Mouse (Mus musculus) MEL (cell line): ENCODE results near the gene Ppp2r5e. TPM values are rescaled to one million over a fixed set of nuclear protein-coding genes. Genes with fewer than 3 reads are reported as not detected.
A peak's percentile ranks its signal among the peaks of the same experiment; 100 is the strongest.

Experiments
- DNase-seq: peaks from one replicate; pipeline ENCODE4 v3.0.0; 2011; ENCODE audit warnings: low read depth, low spot score
- H3K27ac ChIP-seq: 2 replicates; pipeline ENCODE4 v1.5.1; 2012; ENCODE audit warnings: low read depth, mild to moderate bottlenecking, control low read depth, low read length, moderate library complexity; ENCODE audit not compliant: control insufficient read depth
- H3K27me3 ChIP-seq, 2 experiments: fragments of 150-350 bp in 1 of 2; sonication (generic) in 1 of 2; 2 replicates each; pipeline ENCODE4 v1.6.1; 2012; ENCODE audit warnings: low read length in 2 of 2, mild to moderate bottlenecking in 2 of 2, improper control_type of control experiment in 1 of 2, moderate library complexity in 1 of 2; ENCODE audit not compliant: insufficient read depth in 2 of 2, control insufficient read depth in 1 of 2
- H3K36me3 ChIP-seq, 2 experiments: 2 replicates each; pipeline ENCODE4 v1.6.1; 2012 to 2014; ENCODE audit warnings: low read length in 2 of 2, improper control_type of control experiment in 1 of 2, inconsistent platforms in 1 of 2, mild to moderate bottlenecking in 1 of 2; ENCODE audit not compliant: insufficient read depth in 2 of 2, control insufficient read depth in 1 of 2
- H3K4me1 ChIP-seq, 2 experiments: fragments of 150-350 bp in 1 of 2; sonication (generic) in 1 of 2; 2 replicates each; pipeline ENCODE4 v1.6.1; 2012; ENCODE audit warnings: low read length in 2 of 2, improper control_type of control experiment in 1 of 2, mild to moderate bottlenecking in 1 of 2; ENCODE audit not compliant: insufficient read depth in 2 of 2, control insufficient read depth in 1 of 2
- H3K4me3 ChIP-seq, 2 experiments: fragments of 150-350 bp in 1 of 2; sonication (generic) in 1 of 2; 2 replicates each; pipeline ENCODE4 v1.5.1; 2012; ENCODE audit warnings: low read depth in 2 of 2, low read length in 2 of 2, mild to moderate bottlenecking in 2 of 2, moderate library complexity in 2 of 2, control low read depth in 1 of 2, improper control_type of control experiment in 1 of 2; ENCODE audit not compliant: control insufficient read depth in 1 of 2, insufficient read depth in 1 of 2
- H3K79me2 ChIP-seq: 2 replicates; pipeline ENCODE4 v1.6.1; 2012; ENCODE audit warnings: mild to moderate bottlenecking, low read length, moderate library complexity; ENCODE audit not compliant: control insufficient read depth, poor library complexity, insufficient read depth
- H3K9ac ChIP-seq: 2 replicates; pipeline ENCODE4 v1.6.1; 2012; ENCODE audit warnings: low read depth, mild to moderate bottlenecking, control low read depth, low read length, moderate library complexity; ENCODE audit not compliant: control insufficient read depth, poor library complexity, severe bottlenecking
- H3K9me3 ChIP-seq: fragments of 150-350 bp; sonication (generic); replicated peaks from 2 replicates; pipeline ENCODE4 v1.6.1; 2012; ENCODE audit warnings: mild to moderate bottlenecking, low read length, improper control_type of control experiment, moderate library complexity; ENCODE audit not compliant: insufficient read depth
- BHLHE40 ChIP-seq: IDR thresholded peaks from 2 replicates; pipeline ENCODE4 v1.6.1; 2012; ENCODE audit warnings: low read depth, mild to moderate bottlenecking, inconsistent platforms, low read length, improper control_type of control experiment, borderline replicate concordance
- CHD1 ChIP-seq: IDR thresholded peaks from 2 replicates; pipeline ENCODE4 v1.6.1; 2012; ENCODE audit warnings: low read depth, mild to moderate bottlenecking, inconsistent platforms, low read length, improper control_type of control experiment
- CTCF ChIP-seq, 3 experiments: IDR thresholded peaks in 2 of 3; conservative IDR thresholded peaks in 1 of 3; 2 replicates each; pipeline ENCODE4 v1.5.1; 2011 to 2012; ENCODE audit warnings: low read length in 3 of 3, low read depth in 2 of 3, mild to moderate bottlenecking in 2 of 3, improper control_type of control experiment in 1 of 3, inconsistent platforms in 1 of 3, mixed read lengths in 1 of 3, moderate library complexity in 1 of 3; ENCODE audit not compliant: control insufficient read depth in 1 of 3, insufficient read depth in 1 of 3, poor library complexity in 1 of 3, severe bottlenecking in 1 of 3
- ELF1 ChIP-seq: IDR thresholded peaks from 2 replicates; pipeline ENCODE4 v1.6.1; 2014; ENCODE audit warnings: low read depth, mild to moderate bottlenecking, inconsistent platforms, low read length, improper control_type of control experiment, moderate library complexity
- EP300 ChIP-seq, 2 experiments: IDR thresholded peaks; 2 replicates each; pipeline ENCODE4 v1.6.1; 2011; ENCODE audit warnings: improper control_type of control experiment in 2 of 2, low read length in 2 of 2, low read depth in 1 of 2, mild to moderate bottlenecking in 1 of 2
- GABPA ChIP-seq: IDR thresholded peaks from 2 replicates; pipeline ENCODE4 v1.6.1; 2012; ENCODE audit warnings: low read depth, mild to moderate bottlenecking, inconsistent platforms, low read length, improper control_type of control experiment, moderate library complexity
- GATA1 ChIP-seq: IDR thresholded peaks from 2 replicates; pipeline ENCODE4 v1.6.1; 2011; ENCODE audit warnings: low read depth, low read length, improper control_type of control experiment
- KAT2A ChIP-seq: conservative IDR thresholded peaks from 2 replicates; pipeline ENCODE4 v1.6.1; 2012; ENCODE audit warnings: low read depth, low read length, improper control_type of control experiment, inconsistent platforms
- MEF2A ChIP-seq: IDR thresholded peaks from 2 replicates; pipeline ENCODE4 v1.6.1; 2014; ENCODE audit warnings: low read depth, mild to moderate bottlenecking, inconsistent platforms, low read length, improper control_type of control experiment; ENCODE audit not compliant: poor library complexity, insufficient replicate concordance, severe bottlenecking; ENCODE audit errors: extremely low read depth
- MXI1 ChIP-seq: IDR thresholded peaks from 2 replicates; pipeline ENCODE4 v1.6.1; 2011; ENCODE audit warnings: mild to moderate bottlenecking, low read depth, low read length, improper control_type of control experiment
- MYC ChIP-seq: IDR thresholded peaks from 2 replicates; pipeline ENCODE4 v1.6.1; 2011; ENCODE audit warnings: low read depth, mild to moderate bottlenecking, low read length, improper control_type of control experiment, moderate library complexity
- NELFE ChIP-seq: IDR thresholded peaks from 2 replicates; pipeline ENCODE4 v1.6.1; 2011; ENCODE audit warnings: low read depth, low read length, improper control_type of control experiment
- NRF1 ChIP-seq: IDR thresholded peaks from 2 replicates; pipeline ENCODE4 v1.6.1; 2014; ENCODE audit warnings: low read depth, mild to moderate bottlenecking, inconsistent platforms, low read length, improper control_type of control experiment, moderate library complexity; ENCODE audit not compliant: poor library complexity, insufficient read depth, severe bottlenecking
- POLR2AphosphoS5 ChIP-seq: IDR thresholded peaks from 2 replicates; pipeline ENCODE4 v1.6.1; 2012; ENCODE audit warnings: low read depth, borderline replicate concordance, mild to moderate bottlenecking, inconsistent platforms, low read length, moderate library complexity, mixed read lengths
- RAD21 ChIP-seq: IDR thresholded peaks from 2 replicates; pipeline ENCODE4 v1.6.1; 2011; ENCODE audit warnings: mild to moderate bottlenecking, low read depth, low read length, improper control_type of control experiment
- RCOR1 ChIP-seq: IDR thresholded peaks from 2 replicates; pipeline ENCODE4 v1.6.1; 2012; ENCODE audit warnings: low read depth, mild to moderate bottlenecking, inconsistent platforms, low read length, improper control_type of control experiment
- SMC3 ChIP-seq: IDR thresholded peaks from 2 replicates; pipeline ENCODE4 v1.6.1; 2011; ENCODE audit warnings: low read depth, low read length, improper control_type of control experiment
- TAL1 ChIP-seq: IDR thresholded peaks from 2 replicates; pipeline ENCODE4 v1.6.1; 2012; ENCODE audit warnings: mild to moderate bottlenecking, inconsistent platforms, low read length, moderate library complexity, mixed read lengths
- USF2 ChIP-seq, 2 experiments: IDR thresholded peaks; 2 replicates each; pipeline ENCODE4 v1.6.1; 2011 to 2012; ENCODE audit warnings: improper control_type of control experiment in 2 of 2, low read length in 2 of 2, borderline replicate concordance in 1 of 2, inconsistent platforms in 1 of 2, low read depth in 1 of 2, mild to moderate bottlenecking in 1 of 2; ENCODE audit not compliant: insufficient read depth in 1 of 2
- ZKSCAN1 ChIP-seq: IDR thresholded peaks from 2 replicates; pipeline ENCODE4 v1.6.1; 2012; ENCODE audit warnings: low read depth, mild to moderate bottlenecking, inconsistent platforms, low read length, improper control_type of control experiment, moderate library complexity
- polyA plus RNA-seq, 2 experiments: library from polyadenylated mRNA; stranded (reverse) in 1 of 2; unstranded in 1 of 2; fragments of >175 nt in 1 of 2; fragments of >200 nt in 1 of 2; gene quantifications; 2 replicates each; pipeline versions ENCODE4 v1.2.1 to v1.2.4; 2012; ENCODE audit warnings: low replicate concordance in 2 of 2, low read depth in 1 of 2; ENCODE audit not compliant: insufficient read length in 2 of 2, insufficient read depth in 1 of 2, missing spikeins in 1 of 2
- total RNA-seq: library from RNA; depleted of rRNA; stranded (reverse); fragments of 300-350 nt; gene quantifications from 2 replicates; pipeline ENCODE4 v1.2.3, GENCODE M21; 2012

The Ppp2r5e gene
- total and polyA plus RNA-seq, 3 experiments = 9.0 to 200 (median 21.3) TPM

DNA sequence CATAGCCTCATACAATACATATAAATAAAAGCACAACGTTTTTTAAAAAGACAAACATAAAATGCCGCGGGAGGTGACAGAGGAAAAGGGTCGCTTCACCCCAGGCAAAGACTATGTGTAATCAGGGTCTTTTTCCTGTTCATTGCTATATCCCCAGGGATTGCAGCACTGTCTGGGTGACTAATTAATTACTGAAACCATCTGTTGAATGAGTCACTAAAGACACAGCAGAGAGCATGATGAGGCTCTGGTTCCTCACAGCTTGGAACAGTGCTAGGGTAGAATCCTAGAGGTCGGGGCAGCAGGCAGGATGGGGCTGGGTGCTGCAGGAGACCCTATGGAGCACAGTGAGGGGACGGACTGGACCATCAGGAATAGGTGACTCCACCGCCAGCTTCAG lies 170.2 kb downstream of the Ppp2r5e start:
- DNase-seq = no peak
- Histone ChIP-seq H3K4me1 (peaks cover 0 to 7% of the 10 kb centered on the region in 2 experiments; a peak in 2 of 4 replicates), H3K36me3 (no peaks in the 10 kb centered on the region), H3K79me2 (no peaks in the 10 kb centered on the region), H3K4me3 (no peak overlapping the region), H3K9me3 (no peaks in the 10 kb centered on the region), H3K27ac (no peak overlapping the region), H3K9ac (no peak overlapping the region)
- TF ChIP-seq GATA1 (no peak), TAL1 (no peak), CTCF (IDR thresholded peaks at IDR 0.05 in 2 of 3, conservative IDR thresholded peaks at IDR 0.05 in 1 of 3; ENCODE audit: control insufficient read depth in 1 of 3, insufficient read depth in 1 of 3, low read depth in 2 of 3, low read length in 3 of 3, poor library complexity in 1 of 3, severe bottlenecking in 1 of 3) (no peak), RCOR1 (no peak), RAD21 (no peak), MYC (no peak), POLR2AphosphoS5 (no peak), EP300 (IDR thresholded peaks at IDR 0.05; ENCODE audit: low read depth in 1 of 2, low read length in 2 of 2) (no peak), GABPA (no peak), CHD1 (no peak), MEF2A (no peak), BHLHE40 (no peak), USF2 (IDR thresholded peaks at IDR 0.05; ENCODE audit: borderline replicate concordance in 1 of 2, insufficient read depth in 1 of 2, low read depth in 1 of 2, low read length in 2 of 2) (no peak), NRF1 (no peak), KAT2A (no peak), NELFE (no peak), ELF1 (no peak)
- TF ChIP-seq, all 39 proteins: peak for 0
- no peaks in the 10 kb centered on the region; a peak in 1 of 4 replicates for H3K27me3 ChIP-seq

DNA sequence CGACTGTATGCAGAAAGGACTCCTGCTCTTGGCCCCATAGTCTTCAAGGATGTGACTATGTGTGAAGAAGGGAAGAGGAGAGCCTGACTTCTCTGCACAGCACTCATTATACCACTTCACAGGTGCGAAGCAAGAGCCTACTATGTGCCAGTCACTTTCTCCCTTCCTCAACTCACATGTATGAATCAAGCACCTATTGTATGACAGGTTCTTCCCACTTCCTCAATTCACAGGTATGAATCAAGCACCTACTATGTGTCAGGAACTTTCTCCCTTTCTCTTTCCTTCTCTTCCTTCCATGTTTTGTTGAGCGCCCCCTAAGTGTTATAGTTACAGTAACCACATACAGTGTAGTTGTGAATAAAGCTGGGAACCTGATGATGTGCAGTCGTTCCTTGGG lies 171.2 kb downstream of the Ppp2r5e start:
- H3K36me3 ChIP-seq = no peaks in the 10 kb centered on the region
- H3K4me1 ChIP-seq = peaks cover 0 to 3% of the 10 kb centered on the region in 2 experiments; a peak in 2 of 4 replicates
- H3K79me2 ChIP-seq = no peaks in the 10 kb centered on the region
- H3K27me3 ChIP-seq = no peaks in the 10 kb centered on the region; a peak in 1 of 4 replicates
- no peaks in the 10 kb centered on the region for H3K9me3 ChIP-seq
- no peak overlapping the region for H3K27ac ChIP-seq
- TF ChIP-seq SMC3 = no peak
- TF ChIP-seq BHLHE40 = no peak
- no peak for TF ChIP-seq ELF1
- TF ChIP-seq MXI1 = no peak
- peak; percentile 85 for TF ChIP-seq ZKSCAN1
- no peak overlapping the region for H3K4me3 ChIP-seq
- H3K9ac ChIP-seq = no peak overlapping the region
- no peak for DNase-seq
